Mouse (Mus musculus) brain, adult 10 weeks (tissue): ENCODE results near the gene Prl8a6. TPM values are rescaled to one million over a fixed set of nuclear protein-coding genes. Genes with fewer than 3 reads are reported as not detected.

Source experiments
- polyA plus RNA-seq: library from polyadenylated mRNA; stranded (reverse); fragments of 350-450 nt; fragmentation: Illumina TruSeq; extraction: RNeasy Lipid Tissue Mini Kit (QIAGEN cat#74804); gene quantifications from one replicate; pipeline ENCODE4 v1.2.3, GENCODE M21; 2015; ENCODE audit warnings: low read depth, low replicate concordance

Prl8a6 gene
- not detected for polyA plus RNA-seq

DNA sequence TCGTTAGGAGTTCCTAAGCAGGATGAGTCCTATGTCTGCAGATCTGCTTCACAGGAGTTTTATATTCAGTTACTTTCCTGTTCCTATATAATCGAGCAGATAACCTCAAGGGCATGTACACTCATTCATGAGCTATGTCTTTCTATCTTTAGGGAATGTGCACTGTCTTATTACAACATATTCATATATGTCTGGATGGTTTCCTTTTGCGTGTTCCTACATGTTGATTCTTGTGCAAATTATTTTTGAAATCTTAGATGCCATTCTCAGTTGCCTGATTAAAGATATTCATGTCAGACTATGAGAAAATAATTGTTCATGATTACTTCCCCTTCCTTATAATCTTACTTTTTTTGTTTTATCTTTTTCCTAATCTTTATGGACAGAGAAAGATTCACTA is at the start of gene Prl8a6:
Prl8a6 (minus strand) TSS at position 101 of the 400 bp plus-strand sequence.

DNA sequence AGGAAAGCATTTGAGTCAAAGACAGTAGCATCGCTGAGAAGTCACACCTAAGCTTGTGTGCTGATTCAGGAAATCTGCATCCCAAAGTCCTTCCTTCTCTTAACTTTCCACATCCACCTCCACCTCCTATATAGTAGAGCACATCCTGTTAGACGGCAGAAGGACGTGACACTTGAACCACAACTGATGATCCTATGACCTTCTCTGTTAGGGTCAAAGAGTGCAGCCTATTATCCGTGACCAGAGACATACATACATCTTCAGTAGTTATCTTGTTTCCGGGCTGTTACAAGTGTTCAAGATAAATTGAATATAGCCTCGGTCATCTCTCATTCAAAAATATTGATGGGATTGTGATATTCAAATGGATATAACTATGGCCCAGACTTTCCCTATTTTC is 47.7 kb downstream of the Prl8a6 start, which contains the start of gene Prl2b1:
Prl2b1 (minus strand) TSS at position 101 of the 400 bp plus-strand sequence.

Other genes starting within 250 kb of the Prl8a6 start
- not detected for gene Prl3c1, start 242.0 kb downstream of the Prl8a6 start, polyA plus RNA-seq
- gene Prl3b1, start 196.8 kb downstream of the Prl8a6 start, polyA plus RNA-seq = not detected
- not detected for gene Prl3a1, start 179.3 kb downstream of the Prl8a6 start, polyA plus RNA-seq
- not detected for gene Prl6a1, start 126.1 kb downstream of the Prl8a6 start, polyA plus RNA-seq
- gene Prl8a2, start 93.0 kb downstream of the Prl8a6 start, polyA plus RNA-seq = not detected
- gene Prl2b1, start 47.8 kb downstream of the Prl8a6 start, polyA plus RNA-seq = not detected
- gene Prl8a8, start 74.5 kb upstream of the Prl8a6 start, polyA plus RNA-seq = not detected
- not detected for gene Prl8a9, start 125.9 kb upstream of the Prl8a6 start, polyA plus RNA-seq
- gene Prl8a1, start 143.5 kb upstream of the Prl8a6 start, polyA plus RNA-seq = not detected
- gene Prl7b1, start 171.9 kb upstream of the Prl8a6 start, polyA plus RNA-seq = not detected
- not detected for gene Prl7a1, start 203.8 kb upstream of the Prl8a6 start, polyA plus RNA-seq
- not detected for gene Prl7a2, start 229.3 kb upstream of the Prl8a6 start, polyA plus RNA-seq